Mouse (Mus musculus): ENCODE results near the gene Phykpl. TPM values are rescaled to one million over a fixed set of nuclear protein-coding genes. Genes with fewer than 3 reads are reported as not detected.

The Phykpl gene
- polyA plus RNA-seq, 1 experiment from 2014 or later: 13.3 TPM

GRCm38 (mm10) chr11:51648566-51648965 lies 64.0 kb downstream of the Phykpl start:
- TF ChIP-seq EP300 (optimal IDR thresholded peaks at IDR 0.05): no peak
- no peak for TF ChIP-seq CTCF (IDR thresholded peaks at IDR 0.05; ENCODE audit: low read depth)
- Histone ChIP-seq H3K4me1 (replicated peaks; ENCODE audit: control insufficient read depth, insufficient read depth) (peaks cover 3% of the 10 kb centered on the region; the same call in 1 of the 2 replicates), H3K36me3 (ENCODE audit: control insufficient read depth, insufficient read depth, low read length) (no peaks in the 10 kb centered on the region; the same call in 1 of the 2 replicates), H3K9me3 (ENCODE audit: control insufficient read depth, low read length) (no peaks in the 10 kb centered on the region), H3K9ac (ENCODE audit: low read length) (0 out of 2 replicates have a peak overlapping the region, but pooled peaks have one; percentile 27), H3K4me2 (replicated peaks; ENCODE audit: low read depth) (peak overlapping the region; percentile 97; the same call in 1 of the 2 replicates), H3K27me3 (ENCODE audit: control insufficient read depth, insufficient read depth, low read length) (no peaks in the 10 kb centered on the region), H3K27ac (replicated peaks) (0 out of 2 replicates have a peak overlapping the region, but pooled peaks have one; percentile 18), H3K4me3 (ENCODE audit: low read depth, low read length) (no peak overlapping the region)
- 24% methylated on average over 3 of the region's 3 CpGs for WGBS
- no peak for ATAC-seq (ENCODE audit: low FRiP score, low TSS enrichment)
- no peak for DNase-seq (ENCODE audit: low spot score)

GRCm38 (mm10) chr11:51649111-51649888 lies 64.7 kb downstream of the Phykpl start:
- no peak for ATAC-seq (ENCODE audit: low FRiP score, low TSS enrichment)
- no peak for DNase-seq (ENCODE audit: low spot score)
- peak overlapping the region; percentile 76 for H3K9ac ChIP-seq (ENCODE audit: low read length)
- H3K4me1 ChIP-seq (replicated peaks; ENCODE audit: control insufficient read depth, insufficient read depth): peaks cover 3% of the 10 kb centered on the region; the same call in 1 of the 2 replicates
- H3K4me3 ChIP-seq (ENCODE audit: low read depth, low read length): peak overlapping the region; percentile 66
- no peaks in the 10 kb centered on the region for H3K27me3 ChIP-seq (ENCODE audit: control insufficient read depth, insufficient read depth, low read length)
- no peaks in the 10 kb centered on the region; the same call in 1 of the 2 replicates for H3K36me3 ChIP-seq (ENCODE audit: control insufficient read depth, insufficient read depth, low read length)
- peak overlapping the region; percentile 97 for H3K4me2 ChIP-seq (replicated peaks; ENCODE audit: low read depth)
- WGBS: 43% methylated on average over 11 of the region's 11 CpGs
- no peaks in the 10 kb centered on the region for H3K9me3 ChIP-seq (ENCODE audit: control insufficient read depth, low read length)
- peak overlapping the region; percentile 86 for H3K27ac ChIP-seq (replicated peaks)
- TF ChIP-seq EP300 (optimal IDR thresholded peaks at IDR 0.05): no peak
- no peak for TF ChIP-seq CTCF (IDR thresholded peaks at IDR 0.05; ENCODE audit: low read depth)

GRCm38 (mm10) chr11:51649889-51650199 lies 65.3 kb downstream of the Phykpl start:
- no peak for ATAC-seq (ENCODE audit: low FRiP score, low TSS enrichment)
- peak overlapping the region; percentile 76 for H3K9ac ChIP-seq (ENCODE audit: low read length)
- H3K36me3 ChIP-seq (ENCODE audit: control insufficient read depth, insufficient read depth, low read length): no peaks in the 10 kb centered on the region; the same call in 1 of the 2 replicates
- peak overlapping the region; percentile 66 for H3K4me3 ChIP-seq (ENCODE audit: low read depth, low read length)
- 6% methylated on average over 7 of the region's 7 CpGs for WGBS
- H3K4me2 ChIP-seq (replicated peaks; ENCODE audit: low read depth): peak overlapping the region; percentile 97
- TF ChIP-seq EP300 (optimal IDR thresholded peaks at IDR 0.05) (no peak), CTCF (IDR thresholded peaks at IDR 0.05; ENCODE audit: low read depth) (no peak)
- H3K4me1 ChIP-seq (replicated peaks; ENCODE audit: control insufficient read depth, insufficient read depth): peaks cover 3% of the 10 kb centered on the region; the same call in 1 of the 2 replicates
- peak overlapping the region; percentile 86 for H3K27ac ChIP-seq (replicated peaks)
- H3K27me3 ChIP-seq (ENCODE audit: control insufficient read depth, insufficient read depth, low read length): no peaks in the 10 kb centered on the region
- no peaks in the 10 kb centered on the region for H3K9me3 ChIP-seq (ENCODE audit: control insufficient read depth, low read length)
- peak; percentile 47 for DNase-seq (ENCODE audit: low spot score)

DNA sequence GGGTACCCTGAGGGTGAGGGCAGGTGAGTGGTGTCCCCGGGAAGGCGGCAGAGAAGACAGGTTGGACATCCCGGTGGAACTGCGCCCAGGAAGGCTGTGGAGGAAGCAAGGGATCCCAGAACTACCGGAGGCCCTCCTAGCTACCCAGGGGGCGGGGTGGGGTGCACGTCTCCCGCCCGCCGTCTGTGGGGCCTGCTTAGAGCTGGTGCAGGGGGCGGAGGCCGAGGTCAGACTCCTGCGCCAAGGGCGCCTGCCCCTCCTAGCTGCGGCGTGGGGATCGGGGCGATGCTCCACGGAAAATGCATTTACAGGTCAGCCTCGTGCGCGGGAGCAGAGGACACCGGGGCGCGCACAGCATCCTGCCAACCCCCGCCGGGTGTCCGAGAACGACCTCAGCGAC lies 65.7 kb downstream of the Phykpl start:
- H3K36me3 ChIP-seq (ENCODE audit: control insufficient read depth, insufficient read depth, low read length): no peaks in the 10 kb centered on the region; the same call in 1 of the 2 replicates
- TF ChIP-seq CTCF (IDR thresholded peaks at IDR 0.05; ENCODE audit: low read depth) (peak; percentile 5; the same call in 1 of the 2 replicates), EP300 (optimal IDR thresholded peaks at IDR 0.05) (no peak)
- H3K27me3 ChIP-seq (ENCODE audit: control insufficient read depth, insufficient read depth, low read length): no peaks in the 10 kb centered on the region
- peak overlapping the region; percentile 86 for H3K27ac ChIP-seq (replicated peaks)
- H3K9ac ChIP-seq (ENCODE audit: low read length): peak overlapping the region; percentile 76
- H3K4me1 ChIP-seq (replicated peaks; ENCODE audit: control insufficient read depth, insufficient read depth): peaks cover 3% of the 10 kb centered on the region; the same call in 1 of the 2 replicates
- no peaks in the 10 kb centered on the region for H3K9me3 ChIP-seq (ENCODE audit: control insufficient read depth, low read length)
- peak overlapping the region; percentile 97 for H3K4me2 ChIP-seq (replicated peaks; ENCODE audit: low read depth)
- 1% methylated on average over 24 of the region's 30 CpGs for WGBS
- peak overlapping the region; percentile 66 for H3K4me3 ChIP-seq (ENCODE audit: low read depth, low read length)
- DNase-seq (ENCODE audit: low spot score) (no peak), ATAC-seq (ENCODE audit: low FRiP score, low TSS enrichment) (peak; percentile 25)

- ATAC-seq (ENCODE audit: low FRiP score, low TSS enrichment) (peak; percentile 87), DNase-seq (ENCODE audit: low spot score) (peak; percentile 89)
- 2% methylated on average over 64 of the region's 70 CpGs for WGBS
- H3K4me1 ChIP-seq (replicated peaks; ENCODE audit: control insufficient read depth, insufficient read depth): peaks cover 3% of the 10 kb centered on the region; the same call in 1 of the 2 replicates
- no peaks in the 10 kb centered on the region for H3K27me3 ChIP-seq (ENCODE audit: control insufficient read depth, insufficient read depth, low read length)
- no peaks in the 10 kb centered on the region for H3K36me3 ChIP-seq (ENCODE audit: control insufficient read depth, insufficient read depth, low read length)
- H3K4me2 ChIP-seq (replicated peaks; ENCODE audit: low read depth): peak within 1 kb of the TSS; percentile 97
- H3K27ac ChIP-seq (replicated peaks): peak within 1 kb of the TSS; percentile 86
- peak within 1 kb of the TSS; percentile 76 for H3K9ac ChIP-seq (ENCODE audit: low read length)
- H3K4me3 ChIP-seq (ENCODE audit: low read depth, low read length): peak within 1 kb of the TSS; percentile 66
- H3K9me3 ChIP-seq (ENCODE audit: control insufficient read depth, low read length): no peaks in the 10 kb centered on the region
- TF ChIP-seq EP300 (optimal IDR thresholded peaks at IDR 0.05): no peak
- no peak for TF ChIP-seq CTCF (IDR thresholded peaks at IDR 0.05; ENCODE audit: low read depth)
These were observed 66.3 kb downstream of the Phykpl start, which contains the start of the genes N4bp3 and D930048N14Rik for GRCm38 (mm10) chr11:51650691-51651515. TSS of gene N4bp3 (minus strand) at chr11:51650842. TSS of gene D930048N14Rik (plus strand) at chr11:51650954.

All from stomach, postnatal 0 days (tissue).